Comparison of ENCODE assay signal across 12 mouse cellular contexts in genomic region chr5:113453356-113453755, GRCm38 (mm10). TPM values are rescaled to one million over a fixed set of nuclear protein-coding genes. Genes with fewer than 3 reads are reported as not detected.
A peak's percentile ranks its signal among the peaks of the same experiment; 100 is the strongest.
DNase-seq lines count a peak whose midpoint lies in the region; ATAC-seq and TF ChIP-seq lines count a peak whose summit lies in the region.
"Had no signal": no experiment of that assay in that cellular context is flagged by ENCODE, and none has a peak within 500 bp of the region (broad histone marks: within the 10 kb centered on the region; RNA-seq: fewer than 3 reads in every experiment).

No protein-coding gene starts in this region.

- WGBS in forebrain, postnatal 0 days, result 4% methylated on average over 4 of the region's 4 CpGs
- WGBS in forebrain, embryonic 14.5 days, result 5% methylated on average over 4 of the region's 4 CpGs
- WGBS in midbrain, embryonic 13.5 days, result under 1% methylated on average over 4 of the region's 4 CpGs

- no peak overlapping the region for H3K9ac ChIP-seq in forebrain, postnatal 0 days
- no peak overlapping the region for H3K9ac ChIP-seq in forebrain, embryonic 14.5 days (ENCODE audit: low read length)
- H3K9ac ChIP-seq in midbrain, embryonic 13.5 days (replicated peaks), result no peak overlapping the region
- H3K9ac ChIP-seq: intestine, embryonic 15.5 days; limb, embryonic 12.5 days; neural tube, embryonic 12.5 days had no signal

- H3K27ac ChIP-seq in forebrain, postnatal 0 days (ENCODE audit: low read depth, low read length), result no peak overlapping the region
- H3K27ac ChIP-seq in forebrain, embryonic 14.5 days (ENCODE audit: low read depth, low read length), result no peak overlapping the region
- H3K27ac ChIP-seq in midbrain, embryonic 13.5 days, result peak overlapping the region; percentile 64
- H3K27ac ChIP-seq: intestine, embryonic 15.5 days; limb, embryonic 12.5 days; neural tube, embryonic 12.5 days had no signal

- H3K4me1 ChIP-seq in forebrain, postnatal 0 days (ENCODE audit: insufficient read depth), result peaks cover 3% of the 10 kb centered on the region; the same call in 1 of the 2 replicates
- peaks cover 10% of the 10 kb centered on the region; the same call in 1 of the 2 replicates for H3K4me1 ChIP-seq in forebrain, embryonic 14.5 days (ENCODE audit: control insufficient read depth, insufficient read depth, low read length)
- H3K4me1 ChIP-seq in midbrain, embryonic 13.5 days (replicated peaks), result peaks cover 36% of the 10 kb centered on the region

- DNase-seq in forebrain, postnatal 0 days, result no peak
- DNase-seq in forebrain, embryonic 14.5 days (ENCODE audit: low spot score), result no peak
- peak; percentile 51 for DNase-seq in retina, postnatal 1 day
- DNase-seq in retina, embryonic 14.5 days (ENCODE audit: low spot score), result no peak
- no peak for DNase-seq in lung, postnatal 25 days (ENCODE audit: low spot score)
- DNase-seq in right cerebral cortex, postnatal 14 days, result no peak
- DNase-seq: adrenal gland, postnatal 14 days had no signal

- H3K4me3 ChIP-seq in forebrain, postnatal 0 days (ENCODE audit: low read depth, low read length), result no peak overlapping the region
- no peak overlapping the region for H3K4me3 ChIP-seq in forebrain, embryonic 14.5 days (ENCODE audit: low read depth, low read length)
- H3K4me3 ChIP-seq in midbrain, embryonic 13.5 days (replicated peaks), result no peak overlapping the region
- H3K4me3 ChIP-seq: intestine, embryonic 15.5 days; limb, embryonic 12.5 days; neural tube, embryonic 12.5 days had no signal

- H3K9me3 ChIP-seq in forebrain, postnatal 0 days (ENCODE audit: low read length), result no peaks in the 10 kb centered on the region
- H3K9me3 ChIP-seq in forebrain, embryonic 14.5 days (replicated peaks; ENCODE audit: control insufficient read depth, low read length), result no peaks in the 10 kb centered on the region
- H3K9me3 ChIP-seq in midbrain, embryonic 13.5 days, result no peaks in the 10 kb centered on the region
- H3K9me3 ChIP-seq: intestine, embryonic 15.5 days; neural tube, embryonic 12.5 days had no signal

- TF ChIP-seq CTCF in forebrain, postnatal 0 days (IDR thresholded peaks at IDR 0.05; ENCODE audit: low read depth), result no peak

- H3K27me3 ChIP-seq in forebrain, postnatal 0 days (ENCODE audit: insufficient read depth, low read length), result no peaks in the 10 kb centered on the region
- H3K27me3 ChIP-seq in forebrain, embryonic 14.5 days (replicated peaks; ENCODE audit: control insufficient read depth, insufficient read depth, low read length), result no peaks in the 10 kb centered on the region
- H3K27me3 ChIP-seq in midbrain, embryonic 13.5 days, result no peaks in the 10 kb centered on the region
- H3K27me3 ChIP-seq: intestine, embryonic 15.5 days; neural tube, embryonic 12.5 days had no signal

- no peak overlapping the region for H3K4me2 ChIP-seq in forebrain, postnatal 0 days (ENCODE audit: low read depth)
- H3K4me2 ChIP-seq in forebrain, embryonic 14.5 days (ENCODE audit: low read length), result no peak overlapping the region
- H3K4me2 ChIP-seq in midbrain, embryonic 13.5 days (replicated peaks), result no peak overlapping the region
- H3K4me2 ChIP-seq: intestine, embryonic 15.5 days; limb, embryonic 12.5 days; neural tube, embryonic 12.5 days had no signal

- no peaks in the 10 kb centered on the region for H3K36me3 ChIP-seq in forebrain, postnatal 0 days (ENCODE audit: insufficient read depth)
- no peaks in the 10 kb centered on the region for H3K36me3 ChIP-seq in forebrain, embryonic 14.5 days (ENCODE audit: control insufficient read depth, insufficient read depth, low read length)
- H3K36me3 ChIP-seq in midbrain, embryonic 13.5 days, result no peaks in the 10 kb centered on the region
- H3K36me3 ChIP-seq: intestine, embryonic 15.5 days; limb, embryonic 12.5 days; neural tube, embryonic 12.5 days had no signal

- ATAC-seq in forebrain, postnatal 0 days, result peak; percentile 36; the same call in 1 of the 2 replicates
- ATAC-seq in forebrain, embryonic 14.5 days, result no peak
- peak; percentile 25; the same call in 1 of the 2 replicates for ATAC-seq in midbrain, embryonic 13.5 days
- no peak for ATAC-seq in megakaryocyte progenitor cell, adult 5-6 weeks (replicated peaks; ENCODE audit: poor library complexity)
- ATAC-seq: intestine, embryonic 15.5 days had no signal

RNA-seq across cellular contexts. Expression of gene Wscd2, which starts 36.8 kb away (rescaled TPM):
- 24.4 and 25.1 TPM in 2 replicates for total RNA-seq in forebrain, postnatal 0 days (2014; rRNA removed)
- 8.1 and 10.2 TPM in 2 replicates for polyA plus RNA-seq in forebrain, postnatal 0 days (2015; fragmentation: Nextera tagmentation; extraction: Ambion mirVana)
- 3.4 and 5.3 TPM in 2 replicates for polyA plus RNA-seq in forebrain, embryonic 14.5 days (2014; fragmentation: Nextera tagmentation; extraction: Ambion mirVana)
- polyA plus RNA-seq in midbrain, embryonic 13.5 days (2015; fragmentation: Nextera tagmentation; extraction: Ambion mirVana), result 9.4 and 10.6 TPM in 2 replicates
- total RNA-seq in megakaryocyte progenitor cell, adult 5-6 weeks (2015), result not detected in 2 replicates
- total RNA-seq in megakaryocyte progenitor cell, adult 5-6 weeks (2017), result not detected in 2 replicates

Comparison
In these comparisons a context has a peak if more than half of its experiments do, and no peak if none do; other contexts are left out.
1. ATAC-seq: peak in forebrain, postnatal 0 days (single experiment) and midbrain, embryonic 13.5 days (single experiment); none in forebrain, embryonic 14.5 days (single experiment) and megakaryocyte progenitor cell, adult 5-6 weeks (single experiment).